Mouse (Mus musculus): Measurements from ENCODE around the gene Iqch. TPM values are rescaled to one million over a fixed set of nuclear protein-coding genes. Genes with fewer than 3 reads are reported as not detected.

Gene Iqch
- polyA plus RNA-seq, 1 experiment from 2014 or later: 0.09 TPM

- H3K9me3 ChIP-seq (ENCODE audit: control insufficient read depth, low read length): no peaks in the 10 kb centered on the region
- 1% methylated on average over 58 of the region's 58 CpGs for WGBS
- ATAC-seq (ENCODE audit: low FRiP score, low TSS enrichment): peak; percentile 94
Observed at GRCm38 (mm10) chr9:63377270-63378142, 224.8 kb downstream of the Iqch start, which contains the start of gene Map2k5. Gene Map2k5, minus strand, starts transcription at chr9:63377902.

DNA sequence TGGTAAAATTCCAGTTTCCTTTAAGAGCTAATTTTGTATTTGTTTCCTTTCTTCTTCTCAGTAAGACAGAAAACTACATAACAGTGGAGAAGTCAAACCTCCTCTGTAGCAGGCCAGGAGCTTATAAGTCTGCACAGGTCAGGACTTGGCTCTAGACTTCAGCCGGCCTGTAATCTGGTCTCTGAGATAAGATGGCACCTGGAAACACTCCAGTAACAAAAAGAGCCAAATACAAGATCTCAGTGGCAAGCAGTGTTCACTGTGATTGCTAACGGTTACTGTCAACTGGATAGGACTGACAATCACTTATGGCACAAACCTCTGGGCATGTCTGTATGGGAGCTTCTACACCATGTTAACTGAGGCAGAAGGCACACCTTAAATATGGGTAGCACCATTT lies 229.0 kb downstream of the Iqch start:
- no peak for ATAC-seq (ENCODE audit: low FRiP score, low TSS enrichment)

More at GRCm38 (mm10) chr9:63377270-63378142, 224.8 kb downstream of the Iqch start, which contains the start of gene Map2k5:
- H3K36me3 ChIP-seq (ENCODE audit: control insufficient read depth, insufficient read depth, low read length): peaks cover 6% of the 10 kb centered on the region
- peaks cover 12% of the 10 kb centered on the region; the same call in 1 of the 2 replicates for H3K4me1 ChIP-seq (ENCODE audit: control insufficient read depth, insufficient read depth, low read length)
- H3K4me3 ChIP-seq (ENCODE audit: low read length): peak within 1 kb of the TSS; percentile 89
- H3K27ac ChIP-seq (ENCODE audit: low read depth, low read length): peak within 1 kb of the TSS; percentile 82
- peak within 1 kb of the TSS; percentile 87 for H3K4me2 ChIP-seq (replicated peaks; ENCODE audit: low read depth, low read length)
- peak within 1 kb of the TSS; percentile 88 for H3K9ac ChIP-seq (ENCODE audit: low read depth, low read length)
- no peaks in the 10 kb centered on the region for H3K27me3 ChIP-seq (ENCODE audit: control insufficient read depth, insufficient read depth, low read length)

GRCm38 (mm10) chr9:63372541-63372940 lies 229.8 kb downstream of the Iqch start:
- Histone ChIP-seq H3K27ac (ENCODE audit: low read depth, low read length) (no peak overlapping the region), H3K27me3 (ENCODE audit: control insufficient read depth, insufficient read depth, low read length) (no peaks in the 10 kb centered on the region), H3K9ac (ENCODE audit: low read depth, low read length) (no peak overlapping the region), H3K9me3 (ENCODE audit: control insufficient read depth, low read length) (no peaks in the 10 kb centered on the region), H3K36me3 (ENCODE audit: control insufficient read depth, insufficient read depth, low read length) (peaks cover 20% of the 10 kb centered on the region), H3K4me2 (replicated peaks; ENCODE audit: low read depth, low read length) (no peak overlapping the region), H3K4me3 (ENCODE audit: low read length) (no peak overlapping the region), H3K4me1 (ENCODE audit: control insufficient read depth, insufficient read depth, low read length) (peaks cover 8% of the 10 kb centered on the region; the same call in 1 of the 2 replicates)
- ATAC-seq (ENCODE audit: low FRiP score, low TSS enrichment): no peak
- WGBS: 77% methylated on average over 8 of the region's 8 CpGs

More for the DNA sequence above, 229.0 kb downstream of the Iqch start:
- no peak overlapping the region for H3K4me2 ChIP-seq (replicated peaks; ENCODE audit: low read depth, low read length)
- H3K27ac ChIP-seq (ENCODE audit: low read depth, low read length): no peak overlapping the region
- no peak overlapping the region for H3K4me3 ChIP-seq (ENCODE audit: low read length)
- no peak overlapping the region for H3K9ac ChIP-seq (ENCODE audit: low read depth, low read length)
- H3K4me1 ChIP-seq (ENCODE audit: control insufficient read depth, insufficient read depth, low read length): peaks cover 9% of the 10 kb centered on the region; the same call in 1 of the 2 replicates
- WGBS: 89% methylated on average over 2 of the region's 2 CpGs
- no peaks in the 10 kb centered on the region for H3K9me3 ChIP-seq (ENCODE audit: control insufficient read depth, low read length)
- H3K27me3 ChIP-seq (ENCODE audit: control insufficient read depth, insufficient read depth, low read length): no peaks in the 10 kb centered on the region
- H3K36me3 ChIP-seq (ENCODE audit: control insufficient read depth, insufficient read depth, low read length): peaks cover 20% of the 10 kb centered on the region

Other genes with a start within 250 kb of the Iqch start
- 35.3 and 40.3 TPM in 2 replicates for gene Map2k5, start 224.6 kb downstream of the Iqch start, polyA plus RNA-seq (2014; fragmentation: Nextera tagmentation; extraction: Ambion mirVana)
- 55.1 and 56.4 TPM in 2 replicates for gene 2300009A05Rik, start 203.2 kb downstream of the Iqch start, polyA plus RNA-seq (2014; fragmentation: Nextera tagmentation; extraction: Ambion mirVana)
- gene Aagab, start 167 bp upstream of the Iqch start, polyA plus RNA-seq (2014; fragmentation: Nextera tagmentation; extraction: Ambion mirVana): 18.9 and 31.1 TPM in 2 replicates
- 17.6 and 21.2 TPM in 2 replicates for gene Smad3, start 155.5 kb upstream of the Iqch start, polyA plus RNA-seq (2014; fragmentation: Nextera tagmentation; extraction: Ambion mirVana)